Mouse (Mus musculus): ENCODE data around the gene Metap1d.
A peak's percentile ranks its signal among the peaks of the same experiment; 100 is the strongest.

The Metap1d gene

GRCm38 (mm10) chr2:71528014-71528713, 75.1 kb downstream of the Metap1d start, which contains the start of gene Dlx1:
Dlx1 (plus strand) TSS chr2:71528113.
- DNase-seq: no peak

- DNase-seq: no peak
These were observed 75.8 kb downstream of the Metap1d start for GRCm38 (mm10) chr2:71528714-71529510.

GRCm38 (mm10) chr2:71529511-71530351, 76.7 kb downstream of the Metap1d start:
- DNase-seq: peak; percentile 57

- DNase-seq: no peak
These were observed 77.5 kb downstream of the Metap1d start for GRCm38 (mm10) chr2:71530391-71531123.

GRCm38 (mm10) chr2:71531124-71531590, 78.1 kb downstream of the Metap1d start:
- no peak for DNase-seq

- DNase-seq: no peak
These were observed 79.2 kb downstream of the Metap1d start for GRCm38 (mm10) chr2:71531990-71532970.

GRCm38 (mm10) chr2:71533094-71533493, 80.0 kb downstream of the Metap1d start:
- no peak for DNase-seq

GRCm38 (mm10) chr2:71534242-71535052, 81.4 kb downstream of the Metap1d start:
- no peak for DNase-seq

- DNase-seq: no peak
These were observed 87.7 kb downstream of the Metap1d start for GRCm38 (mm10) chr2:71540611-71541417.

- DNase-seq: no peak
These were observed 88.5 kb downstream of the Metap1d start for GRCm38 (mm10) chr2:71541418-71542226.

GRCm38 (mm10) chr2:71542227-71542815, 89.2 kb downstream of the Metap1d start:
- no peak for DNase-seq

GRCm38 (mm10) chr2:71542816-71543301, 89.8 kb downstream of the Metap1d start:
- DNase-seq: no peak

GRCm38 (mm10) chr2:71543531-71543930, 90.5 kb downstream of the Metap1d start:
- DNase-seq: no peak

- no peak for DNase-seq
These were observed 90.9 kb downstream of the Metap1d start for GRCm38 (mm10) chr2:71543948-71544347.

- DNase-seq: no peak
These were observed 91.6 kb downstream of the Metap1d start for GRCm38 (mm10) chr2:71544391-71545285.

- DNase-seq: peak; percentile 38
These were observed 92.4 kb downstream of the Metap1d start for GRCm38 (mm10) chr2:71545401-71545881.
